Mouse (Mus musculus): Measurements from ENCODE around the gene Trub2. TPM values are rescaled to one million over a fixed set of nuclear protein-coding genes. Genes with fewer than 3 reads are reported as not detected.

Gene Trub2
- polyA plus RNA-seq, 1 experiment, result 20.9 TPM

DNA sequence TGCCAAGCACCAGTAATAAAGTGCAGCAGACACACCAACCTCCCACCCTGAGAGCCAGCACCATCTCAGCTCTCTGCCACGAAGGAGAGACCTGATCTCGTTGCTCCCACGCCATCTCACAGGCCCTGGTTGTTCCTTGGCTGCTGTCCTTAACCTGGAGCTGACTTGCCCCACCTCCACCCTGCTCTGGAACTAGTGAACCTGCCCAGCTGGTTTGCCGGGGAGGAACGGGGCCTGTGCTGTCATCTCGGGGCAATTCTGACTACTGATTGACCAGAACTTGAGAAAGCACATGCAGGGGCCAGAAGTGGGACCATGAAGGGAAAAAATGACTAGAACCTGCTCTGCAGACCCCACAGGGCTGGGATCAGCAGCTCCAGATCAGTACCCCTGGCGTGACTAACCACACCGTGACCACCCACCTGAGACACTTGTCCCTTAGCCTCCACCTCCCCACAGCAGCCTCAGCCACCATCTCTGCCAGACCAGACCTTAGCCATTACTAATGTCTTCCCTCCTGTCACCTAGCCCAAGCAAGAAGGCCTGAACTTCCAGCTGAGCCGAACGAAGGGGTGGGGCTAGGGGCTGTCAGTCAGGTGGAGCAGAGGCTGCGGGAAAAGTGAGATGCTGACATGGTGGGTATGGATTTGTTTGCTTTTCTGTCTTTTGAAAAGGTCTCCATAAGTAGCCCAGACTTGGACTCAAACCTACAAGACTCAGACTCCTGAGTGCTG is 20.2 kb downstream of the Trub2 start:
- TF ChIP-seq POLR2A (IDR thresholded peaks at IDR 0.05; ENCODE audit: borderline replicate concordance, control insufficient read depth, low read depth, low read length), result no peak
- TF ChIP-seq CTCF (IDR thresholded peaks at IDR 0.05; ENCODE audit: control insufficient read depth, insufficient read depth, low read length), result no peak
- H3K27ac ChIP-seq (ENCODE audit: control insufficient read depth, insufficient read depth, low read depth, low read length, poor library complexity), result no peak overlapping the region
- H3K4me3 ChIP-seq (replicated peaks; ENCODE audit: control insufficient read depth, low read depth, low read length), result no peak overlapping the region
- 69% methylated on average over 11 of the region's 11 CpGs for WGBS
- H3K4me1 ChIP-seq (ENCODE audit: control insufficient read depth, insufficient read depth, low read length), result peaks cover 4% of the 10 kb centered on the region; the same call in 1 of the 2 replicates

GRCm38 (mm10) chr2:29764831-29765230 is 23.5 kb downstream of the Trub2 start:
- peak; percentile 99 for TF ChIP-seq CTCF (IDR thresholded peaks at IDR 0.05; ENCODE audit: control insufficient read depth, insufficient read depth, low read length)
- no peak for TF ChIP-seq POLR2A (IDR thresholded peaks at IDR 0.05; ENCODE audit: borderline replicate concordance, control insufficient read depth, low read depth, low read length)
- H3K4me3 ChIP-seq (replicated peaks; ENCODE audit: control insufficient read depth, low read depth, low read length), result no peak overlapping the region
- H3K27ac ChIP-seq (ENCODE audit: control insufficient read depth, insufficient read depth, low read depth, low read length, poor library complexity), result no peak overlapping the region
- WGBS, result 3% methylated on average over 1 of the region's 1 CpGs
- H3K4me1 ChIP-seq (ENCODE audit: control insufficient read depth, insufficient read depth, low read length), result no peaks in the 10 kb centered on the region

DNA sequence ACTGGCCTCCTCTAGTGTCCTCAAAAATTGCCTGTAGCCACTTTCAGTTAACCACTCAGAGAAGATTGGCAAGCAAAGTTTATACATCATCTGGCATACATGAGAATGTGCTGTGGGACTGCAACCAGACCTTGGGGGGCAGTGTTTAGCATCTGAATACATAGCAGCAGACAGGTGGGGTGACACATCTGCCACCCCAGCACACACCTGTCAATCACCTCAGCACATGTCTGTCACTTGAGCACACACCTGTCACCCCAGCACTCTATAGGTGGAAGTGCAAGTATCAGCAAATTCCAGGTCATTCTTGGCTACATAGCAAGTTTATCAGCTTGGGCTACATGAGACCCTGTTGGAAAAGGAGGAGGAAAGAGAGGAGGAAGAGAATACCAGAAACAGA is 32.6 kb downstream of the Trub2 start:
- Histone ChIP-seq H3K4me3 (replicated peaks; ENCODE audit: control insufficient read depth, low read depth, low read length) (no peak overlapping the region), H3K4me1 (ENCODE audit: control insufficient read depth, insufficient read depth, low read length) (no peaks in the 10 kb centered on the region), H3K27ac (ENCODE audit: control insufficient read depth, insufficient read depth, low read depth, low read length, poor library complexity) (no peak overlapping the region)
- TF ChIP-seq POLR2A (IDR thresholded peaks at IDR 0.05; ENCODE audit: borderline replicate concordance, control insufficient read depth, low read depth, low read length), result no peak
- TF ChIP-seq CTCF (IDR thresholded peaks at IDR 0.05; ENCODE audit: control insufficient read depth, insufficient read depth, low read length), result no peak

GRCm38 (mm10) chr2:29752397-29752796 is 35.9 kb downstream of the Trub2 start:
- no peaks in the 10 kb centered on the region for H3K4me1 ChIP-seq (ENCODE audit: control insufficient read depth, insufficient read depth, low read length)
- no peak for TF ChIP-seq POLR2A (IDR thresholded peaks at IDR 0.05; ENCODE audit: borderline replicate concordance, control insufficient read depth, low read depth, low read length)
- TF ChIP-seq CTCF (IDR thresholded peaks at IDR 0.05; ENCODE audit: control insufficient read depth, insufficient read depth, low read length), result no peak
- WGBS, result 89% methylated on average over 5 of the region's 5 CpGs
- H3K4me3 ChIP-seq (replicated peaks; ENCODE audit: control insufficient read depth, low read depth, low read length), result no peak overlapping the region
- no peak overlapping the region for H3K27ac ChIP-seq (ENCODE audit: control insufficient read depth, insufficient read depth, low read depth, low read length, poor library complexity)

DNA sequence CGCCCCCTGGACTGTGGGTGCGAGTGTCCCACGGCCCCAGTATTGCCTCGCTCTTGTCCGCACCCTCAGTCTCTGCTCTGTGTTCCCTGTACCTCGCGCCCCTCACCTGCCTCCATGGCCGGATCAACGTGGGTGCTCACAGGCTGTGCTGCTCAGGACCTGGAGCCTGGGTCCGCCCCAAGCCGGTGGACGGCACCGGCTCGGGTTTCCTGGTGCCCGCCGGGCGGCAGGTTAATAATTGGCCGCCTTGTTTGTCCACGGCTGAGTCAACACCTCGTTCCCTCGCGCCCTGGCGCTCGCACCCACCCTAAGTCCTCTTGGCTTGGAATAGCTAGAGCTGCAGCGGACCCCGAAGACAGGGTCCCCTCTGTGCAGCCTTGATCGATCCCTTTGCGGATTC is 36.8 kb downstream of the Trub2 start, which contains the start of gene Gm13420:
Gm13420 (minus strand) TSS at position 189 of the 400 bp plus-strand sequence.
- Histone ChIP-seq H3K4me1 (ENCODE audit: control insufficient read depth, insufficient read depth, low read length) (no peaks in the 10 kb centered on the region), H3K27ac (ENCODE audit: control insufficient read depth, insufficient read depth, low read depth, low read length, poor library complexity) (no peak within 1 kb of the TSS), H3K4me3 (replicated peaks; ENCODE audit: control insufficient read depth, low read depth, low read length) (no peak within 1 kb of the TSS)
- TF ChIP-seq POLR2A (IDR thresholded peaks at IDR 0.05; ENCODE audit: borderline replicate concordance, control insufficient read depth, low read depth, low read length) (no peak), CTCF (IDR thresholded peaks at IDR 0.05; ENCODE audit: control insufficient read depth, insufficient read depth, low read length) (no peak)
- 16% methylated on average over 28 of the region's 28 CpGs for WGBS

DNA sequence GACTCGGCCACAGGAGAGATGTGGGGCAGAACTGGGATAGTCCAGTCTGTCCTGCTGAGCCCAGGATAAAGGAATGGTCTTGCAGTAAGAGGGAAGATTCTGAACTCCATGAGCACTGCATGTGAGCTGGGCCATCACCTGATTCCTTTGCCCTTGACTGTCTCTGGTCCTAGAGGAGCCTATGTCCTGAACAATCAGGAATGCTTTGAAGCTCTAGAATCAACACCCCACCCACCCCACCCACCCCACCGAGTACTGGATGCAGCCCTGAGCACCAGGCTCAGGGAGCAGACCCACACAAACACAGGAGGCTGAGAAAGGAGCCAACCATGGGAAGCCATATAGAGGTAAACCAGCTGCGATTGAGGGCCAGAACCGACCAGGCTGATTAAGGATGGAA is 39.8 kb downstream of the Trub2 start:
- Histone ChIP-seq H3K4me3 (replicated peaks; ENCODE audit: control insufficient read depth, low read depth, low read length) (no peak overlapping the region), H3K4me1 (ENCODE audit: control insufficient read depth, insufficient read depth, low read length) (no peaks in the 10 kb centered on the region), H3K27ac (ENCODE audit: control insufficient read depth, insufficient read depth, low read depth, low read length, poor library complexity) (no peak overlapping the region)
- TF ChIP-seq POLR2A (IDR thresholded peaks at IDR 0.05; ENCODE audit: borderline replicate concordance, control insufficient read depth, low read depth, low read length), result no peak
- TF ChIP-seq CTCF (IDR thresholded peaks at IDR 0.05; ENCODE audit: control insufficient read depth, insufficient read depth, low read length), result no peak
- 79% methylated on average over 4 of the region's 4 CpGs for WGBS

- Histone ChIP-seq H3K4me3 (replicated peaks; ENCODE audit: control insufficient read depth, low read depth, low read length) (no peak overlapping the region), H3K4me1 (ENCODE audit: control insufficient read depth, insufficient read depth, low read length) (no peaks in the 10 kb centered on the region), H3K27ac (ENCODE audit: control insufficient read depth, insufficient read depth, low read depth, low read length, poor library complexity) (no peak overlapping the region)
- TF ChIP-seq CTCF (IDR thresholded peaks at IDR 0.05; ENCODE audit: control insufficient read depth, insufficient read depth, low read length) (no peak), POLR2A (IDR thresholded peaks at IDR 0.05; ENCODE audit: borderline replicate concordance, control insufficient read depth, low read depth, low read length) (no peak)
- 69% methylated on average over 5 of the region's 5 CpGs for WGBS
Measured at GRCm38 (mm10) chr2:29747852-29748251, 40.5 kb downstream of the Trub2 start.

DNA sequence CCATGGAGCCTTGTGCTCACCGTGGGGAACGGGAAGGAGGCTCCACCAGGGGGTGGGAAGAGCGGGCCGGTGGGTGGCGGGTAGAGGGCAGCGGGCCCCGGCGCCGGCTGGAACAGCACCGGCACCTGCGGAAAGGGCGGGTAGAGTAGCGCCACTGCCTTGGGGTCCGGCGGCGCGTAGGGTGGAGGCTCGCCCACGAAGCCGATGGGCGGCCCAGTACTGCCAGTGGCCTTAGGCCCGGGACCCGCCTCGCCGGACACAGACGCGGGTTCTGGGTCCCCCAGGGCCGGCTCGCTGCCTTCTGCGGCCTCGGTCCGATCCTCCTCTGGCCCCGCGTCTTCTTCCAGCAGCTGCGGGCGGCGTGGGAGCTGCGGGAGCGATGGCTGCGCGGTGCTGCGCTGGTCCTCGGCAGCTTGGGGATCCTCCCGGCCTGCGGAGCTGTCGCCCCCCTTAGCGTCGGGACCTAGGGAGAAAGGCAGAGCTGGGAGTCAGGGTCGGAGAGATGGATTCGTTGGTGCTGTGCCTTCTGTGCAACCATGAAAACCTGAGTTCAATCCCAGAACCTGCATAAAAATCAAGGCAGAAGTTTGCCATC is 41.0 kb downstream of the Trub2 start:
- H3K4me3 ChIP-seq (replicated peaks; ENCODE audit: control insufficient read depth, low read depth, low read length), result no peak overlapping the region
- 3% methylated on average over 50 of the region's 50 CpGs for WGBS

More for the DNA sequence above, 41.0 kb downstream of the Trub2 start:
- TF ChIP-seq CTCF (IDR thresholded peaks at IDR 0.05; ENCODE audit: control insufficient read depth, insufficient read depth, low read length), result no peak
- TF ChIP-seq POLR2A (IDR thresholded peaks at IDR 0.05; ENCODE audit: borderline replicate concordance, control insufficient read depth, low read depth, low read length), result no peak
- Histone ChIP-seq H3K4me1 (ENCODE audit: control insufficient read depth, insufficient read depth, low read length) (no peaks in the 10 kb centered on the region), H3K27ac (ENCODE audit: control insufficient read depth, insufficient read depth, low read depth, low read length, poor library complexity) (no peak overlapping the region; the same call in 1 of the 2 replicates)
